Mouse (Mus musculus) limb, embryonic 11.5 days (tissue): ENCODE data around the gene Mblac1. TPM values are rescaled to one million over a fixed set of nuclear protein-coding genes. Genes with fewer than 3 reads are reported as not detected.
A peak's percentile ranks its signal among the peaks of the same experiment; 100 is the strongest.
"Not testable (repeated sequence)": the region's sequence is repeated elsewhere in the genome, so short reads cannot be mapped to it uniquely, and the experiment has no call there.

Experiments
- ATAC-seq: fragments of 200-750 bp; cut with Nextera tagmentation; 2 replicates; pipeline ENCODE4 v1.8.0; 2017; ENCODE audit warnings: low read depth; ENCODE audit not compliant: insufficient number of reproducible peaks, low FRiP score, low TSS enrichment
- DNase-seq: peaks from one replicate; pipeline ENCODE4 v3.0.0-alpha.2; 2015; ENCODE audit warnings: low spot score
- H3K27ac ChIP-seq: fragments of 300-500 bp; sonication (generic); replicated peaks from 2 replicates; pipeline ENCODE4 v1.5.1; 2014; ENCODE audit warnings: low read depth, mild to moderate bottlenecking, low read length
- H3K27me3 ChIP-seq: fragments of 300-500 bp; sonication (generic); 2 replicates; pipeline ENCODE4 v1.6.1; 2014; ENCODE audit warnings: mild to moderate bottlenecking, low read length, mixed read lengths; ENCODE audit not compliant: control insufficient read depth, insufficient read depth
- H3K36me3 ChIP-seq: fragments of 300-500 bp; sonication (generic); 2 replicates; pipeline ENCODE4 v1.6.1; 2014; ENCODE audit warnings: mild to moderate bottlenecking, low read length, moderate library complexity, mixed read lengths; ENCODE audit not compliant: control insufficient read depth, insufficient read depth
- H3K4me1 ChIP-seq: fragments of 300-500 bp; sonication (generic); 2 replicates; pipeline ENCODE4 v1.6.1; 2014; ENCODE audit warnings: low read length, mixed read lengths; ENCODE audit not compliant: control insufficient read depth, insufficient read depth
- H3K4me2 ChIP-seq: fragments of 300-500 bp; sonication (generic); 2 replicates; pipeline ENCODE4 v1.6.1; 2014; ENCODE audit warnings: low read depth, mild to moderate bottlenecking, moderate library complexity; ENCODE audit not compliant: severe bottlenecking
- H3K4me3 ChIP-seq: fragments of 300-500 bp; sonication (generic); 2 replicates; pipeline ENCODE4 v1.5.1; 2014; ENCODE audit warnings: low read depth, low read length
- H3K9ac ChIP-seq: fragments of 300-500 bp; sonication (generic); 2 replicates; pipeline ENCODE4 v1.6.1; 2014; ENCODE audit warnings: mild to moderate bottlenecking, low read length
- H3K9me3 ChIP-seq: fragments of 300-500 bp; sonication (generic); 2 replicates; pipeline ENCODE4 v1.6.1; 2016; ENCODE audit warnings: low read length; ENCODE audit not compliant: control insufficient read depth
- WGBS: fragments of 180-500 bp; shearing (Covaris S2); extraction: QIAGEN DNeasy Blood & Tissue Kit; methylation state at CpG from one replicate; pipeline ENCODE4 v1.1.7; 2014; 5-methylcytosine and 5-hydroxymethylcytosine counted together
- polyA plus RNA-seq: library from polyadenylated mRNA; unstranded; fragments of >200 nt; fragmentation: Nextera tagmentation; extraction: Ambion mirVana; gene quantifications from 2 replicates; pipeline ENCODE4 v1.2.1, GENCODE M21; 2014

Gene Mblac1
- polyA plus RNA-seq, 1 experiment from 2014 or later: 7.5 TPM

DNA sequence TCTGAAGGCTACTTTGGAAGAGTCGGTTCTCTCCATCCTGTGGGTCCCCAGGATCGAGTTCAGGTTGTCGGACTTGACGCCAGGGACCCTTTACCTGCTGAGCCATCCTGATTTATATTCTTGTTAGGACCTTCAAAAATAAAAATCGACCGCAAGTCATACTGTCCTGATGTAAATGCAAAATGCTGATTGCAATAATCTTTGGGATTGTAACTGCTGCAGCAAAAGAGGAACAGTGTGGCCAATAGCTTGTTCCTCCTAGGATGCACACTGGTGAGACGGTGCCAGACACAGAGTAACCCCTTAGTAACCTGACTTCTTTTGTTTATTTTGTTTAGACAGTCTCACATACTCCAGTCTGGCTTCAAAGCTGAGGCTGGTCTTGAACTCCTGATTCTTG is 1.3 kb downstream of the Mblac1 start:
- ATAC-seq: no peak
- H3K4me2 ChIP-seq: peak overlapping the region; percentile 100; the same call in 1 of the 2 replicates
- peaks cover 7% of the 10 kb centered on the region; the same call in 1 of the 2 replicates for H3K36me3 ChIP-seq
- no peaks in the 10 kb centered on the region for H3K9me3 ChIP-seq
- no peak overlapping the region for H3K4me3 ChIP-seq
- H3K27ac ChIP-seq: no peak overlapping the region
- H3K9ac ChIP-seq: no peak overlapping the region; the same call in 1 of the 2 replicates
- DNase-seq: no peak
- no peaks in the 10 kb centered on the region for H3K27me3 ChIP-seq
- WGBS: 86% methylated on average over 7 of the region's 7 CpGs
- H3K4me1 ChIP-seq: no peaks in the 10 kb centered on the region

DNA sequence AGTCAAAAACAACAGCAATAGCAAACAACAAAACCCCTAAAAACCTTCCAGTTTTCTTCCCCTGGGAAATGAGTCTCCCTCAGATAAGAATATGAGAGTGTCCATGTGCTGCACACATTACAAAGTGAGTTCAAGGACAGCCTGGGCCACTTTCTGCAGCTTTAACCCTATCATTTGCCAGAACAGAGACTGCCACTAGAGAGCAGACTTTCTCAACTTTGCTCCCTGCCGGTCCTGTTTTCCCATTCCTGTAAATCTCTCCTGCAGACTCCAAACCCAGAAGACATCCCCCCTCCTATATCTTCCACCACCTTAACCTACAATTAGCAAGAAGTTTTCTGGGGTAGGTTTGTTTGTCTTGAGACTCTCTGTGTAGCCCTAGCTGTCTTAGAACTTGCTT is 5.5 kb downstream of the Mblac1 start:
- Histone ChIP-seq H3K27ac (no peak overlapping the region), H3K9ac (no peak overlapping the region), H3K9me3 (no peaks in the 10 kb centered on the region), H3K4me1 (no peaks in the 10 kb centered on the region), H3K4me2 (no peak overlapping the region), H3K4me3 (no peak overlapping the region), H3K36me3 (no peaks in the 10 kb centered on the region), H3K27me3 (no peaks in the 10 kb centered on the region)
- WGBS: 22% methylated on average over 1 of the region's 1 CpGs
- ATAC-seq (no peak), DNase-seq (no peak)

DNA sequence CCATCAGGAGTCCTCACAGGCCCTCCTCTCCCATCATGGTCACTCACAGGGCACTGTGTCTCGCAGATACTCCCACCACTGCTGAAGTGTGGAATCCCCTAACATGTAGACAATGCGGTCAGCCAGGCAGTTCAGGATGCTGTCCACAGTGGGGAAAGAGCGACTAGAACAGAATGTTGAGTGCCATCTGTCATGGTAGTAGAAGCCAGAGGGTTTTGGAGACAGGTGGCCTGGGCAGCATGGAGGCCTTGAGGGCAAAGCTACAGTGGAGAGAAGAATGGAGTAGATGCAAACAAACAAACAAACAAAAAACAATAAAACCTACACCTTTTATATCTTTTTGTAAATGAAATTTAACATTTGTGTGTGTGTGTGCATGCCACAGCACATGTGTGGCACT is 8.0 kb downstream of the Mblac1 start:
- no peak overlapping the region for H3K27ac ChIP-seq
- no peak overlapping the region for H3K4me3 ChIP-seq
- H3K36me3 ChIP-seq: no peaks in the 10 kb centered on the region
- DNase-seq (no peak), ATAC-seq (no peak)
- H3K9ac ChIP-seq: no peak overlapping the region
- 88% methylated on average over 3 of the region's 3 CpGs for WGBS
- H3K4me1 ChIP-seq: no peaks in the 10 kb centered on the region
- H3K9me3 ChIP-seq: no peaks in the 10 kb centered on the region; the same call in 1 of the 2 replicates
- H3K4me2 ChIP-seq: no peak overlapping the region
- H3K27me3 ChIP-seq: no peaks in the 10 kb centered on the region

DNA sequence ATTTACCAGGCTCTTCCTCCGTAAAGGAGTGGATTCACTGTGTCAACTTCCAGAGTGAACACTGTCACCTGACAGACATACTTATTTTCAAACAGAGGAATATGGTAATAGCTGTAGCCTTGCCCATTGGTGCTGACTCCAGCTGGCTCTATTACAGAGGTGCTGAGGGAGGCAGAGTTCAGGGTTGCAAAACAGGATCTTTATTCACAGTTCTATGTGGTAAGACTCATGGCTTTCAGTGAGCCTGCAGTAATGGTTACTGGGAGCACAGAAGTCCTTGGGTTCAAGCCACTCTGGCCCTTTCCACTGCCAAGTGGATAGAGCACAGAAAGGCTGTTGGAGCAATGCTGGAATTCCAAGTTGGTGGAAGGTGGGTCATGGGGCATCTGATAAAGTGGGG is 13.1 kb downstream of the Mblac1 start:
- Histone ChIP-seq H3K9me3 (no peaks in the 10 kb centered on the region; the same call in 1 of the 2 replicates), H3K4me2 (no peak overlapping the region), H3K27me3 (no peaks in the 10 kb centered on the region), H3K9ac (no peak overlapping the region), H3K4me1 (no peaks in the 10 kb centered on the region), H3K4me3 (no peak overlapping the region), H3K36me3 (no peaks in the 10 kb centered on the region), H3K27ac (no peak overlapping the region)
- no peak for DNase-seq
- WGBS: 87% methylated on average over 1 of the region's 1 CpGs
- no peak for ATAC-seq

DNA sequence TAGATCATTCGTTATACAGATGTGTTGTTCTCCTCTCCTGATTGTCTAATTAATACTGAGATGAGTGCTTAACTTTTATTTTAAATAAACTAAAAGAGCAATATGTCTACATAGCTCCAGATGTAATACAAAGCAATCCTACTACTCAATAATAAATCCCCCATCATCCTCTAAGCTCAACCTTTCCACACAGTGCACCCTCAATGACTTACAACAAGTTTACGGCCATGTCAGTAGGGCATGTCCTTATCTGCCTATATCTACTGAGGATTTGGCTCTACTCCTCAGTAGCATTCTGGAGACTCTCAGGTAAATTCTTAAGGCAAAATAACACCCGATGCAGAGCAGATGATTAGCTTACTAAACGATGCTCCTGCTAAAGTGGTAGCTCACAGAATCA is 13.8 kb downstream of the Mblac1 start:
- Histone ChIP-seq H3K4me2 (no peak overlapping the region), H3K27ac (no peak overlapping the region), H3K36me3 (no peaks in the 10 kb centered on the region), H3K9me3 (no peaks in the 10 kb centered on the region; the same call in 1 of the 2 replicates), H3K4me1 (no peaks in the 10 kb centered on the region), H3K27me3 (no peaks in the 10 kb centered on the region), H3K4me3 (no peak overlapping the region), H3K9ac (no peak overlapping the region)
- ATAC-seq: no peak
- DNase-seq: no peak
- 80% methylated on average over 4 of the region's 4 CpGs for WGBS

DNA sequence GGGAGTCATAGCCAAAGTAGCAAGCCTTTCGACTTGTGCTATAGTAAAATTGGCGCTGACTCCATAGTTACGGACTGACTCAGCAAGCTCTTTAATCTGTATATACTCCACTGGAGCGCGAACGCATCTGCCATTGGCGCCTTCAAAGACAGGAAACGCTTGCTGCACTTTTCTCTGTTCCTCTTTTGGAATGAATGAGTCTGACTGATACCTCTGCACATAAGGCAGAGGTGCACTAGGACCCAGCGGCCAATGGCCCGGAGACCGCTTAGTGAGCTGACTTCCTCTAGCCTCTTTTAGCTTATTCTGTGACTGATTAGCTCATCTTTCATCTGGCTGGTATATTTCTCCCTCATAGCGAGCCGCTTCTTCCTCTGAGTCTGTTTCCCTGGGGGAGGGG is 22.5 kb downstream of the Mblac1 start:
- not testable (repeated sequence) for H3K4me3 ChIP-seq, H3K4me1 ChIP-seq, H3K36me3 ChIP-seq, H3K9me3 ChIP-seq, H3K27ac ChIP-seq, DNase-seq, H3K4me2 ChIP-seq, ATAC-seq, H3K9ac ChIP-seq, H3K27me3 ChIP-seq
- 92% methylated on average over 13 of the region's 13 CpGs for WGBS

DNA sequence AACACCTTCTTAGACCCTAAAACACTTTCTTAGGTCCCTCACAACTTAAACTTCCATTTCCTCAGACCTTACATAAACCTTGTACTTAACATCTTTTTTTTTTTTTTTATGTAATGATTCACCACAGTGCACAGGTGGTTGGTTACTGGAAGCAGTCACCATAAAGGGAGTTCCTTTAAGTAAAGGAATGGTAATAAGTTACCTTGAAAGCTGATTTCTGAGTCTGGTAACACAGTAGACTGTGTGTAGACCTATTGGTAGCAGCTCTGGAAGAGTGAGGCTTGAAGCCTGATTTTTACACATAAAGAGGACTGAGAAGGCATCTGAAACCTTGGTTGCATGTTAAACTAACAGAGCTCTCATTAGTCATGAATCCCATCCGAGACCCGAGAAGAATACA is 25.8 kb downstream of the Mblac1 start:
- H3K4me3 ChIP-seq: no peak overlapping the region
- H3K27ac ChIP-seq: no peak overlapping the region
- no peak for DNase-seq
- no peaks in the 10 kb centered on the region for H3K4me1 ChIP-seq
- ATAC-seq: no peak
- no peaks in the 10 kb centered on the region for H3K27me3 ChIP-seq
- 0 out of 2 replicates have a peak, but pooled peaks cover 3% of the 10 kb centered on the region for H3K9me3 ChIP-seq
- no peak overlapping the region for H3K9ac ChIP-seq
- no peak overlapping the region for H3K4me2 ChIP-seq
- 80% methylated on average over 2 of the region's 2 CpGs for WGBS
- H3K36me3 ChIP-seq: no peaks in the 10 kb centered on the region

DNA sequence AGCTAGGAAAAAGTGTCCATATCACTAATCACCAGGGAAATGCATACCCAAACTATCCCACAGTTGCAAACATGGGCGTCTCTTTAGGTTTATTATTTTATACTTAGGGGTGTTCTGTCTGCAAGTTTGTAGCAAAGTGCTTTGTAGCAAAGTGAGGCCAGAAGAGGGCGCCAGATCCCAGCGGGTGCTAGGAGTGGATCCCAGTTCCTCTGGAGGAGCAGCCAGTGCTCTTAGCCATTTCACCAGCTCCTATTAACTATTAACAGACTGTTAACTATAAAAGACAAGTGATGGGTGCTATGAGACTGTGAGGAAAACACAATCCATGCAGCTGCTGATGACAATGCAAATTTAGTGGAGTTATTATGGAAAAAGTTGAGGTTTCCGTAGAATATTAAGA is 28.0 kb downstream of the Mblac1 start:
- 26% methylated on average over 4 of the region's 4 CpGs for WGBS
- no peak overlapping the region for H3K9ac ChIP-seq
- no peaks in the 10 kb centered on the region for H3K27me3 ChIP-seq
- no peaks in the 10 kb centered on the region for H3K9me3 ChIP-seq
- no peak overlapping the region for H3K4me3 ChIP-seq
- no peaks in the 10 kb centered on the region for H3K36me3 ChIP-seq
- ATAC-seq (no peak), DNase-seq (peak; percentile 82)
- H3K4me1 ChIP-seq: no peaks in the 10 kb centered on the region
- H3K27ac ChIP-seq: no peak overlapping the region
- no peak overlapping the region for H3K4me2 ChIP-seq

DNA sequence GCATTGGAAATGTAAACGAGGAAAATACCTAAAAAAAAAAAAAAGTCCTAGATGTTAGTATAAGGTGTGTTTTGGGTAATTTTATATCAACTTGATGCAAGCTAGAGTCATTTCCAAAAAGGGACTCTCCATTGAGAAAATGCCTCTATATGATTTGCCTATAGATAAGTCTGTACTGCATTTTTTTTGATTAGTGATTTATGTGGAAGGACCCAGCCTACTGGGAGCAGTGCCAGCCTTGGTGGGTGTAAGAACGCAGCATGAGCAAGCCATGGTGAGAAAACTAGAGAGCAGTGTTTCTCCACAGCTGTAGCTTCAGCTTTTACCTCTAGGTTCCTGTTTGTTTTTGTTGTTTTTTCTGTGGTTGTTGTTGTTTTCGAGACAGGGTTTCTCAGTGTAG is 29.2 kb downstream of the Mblac1 start:
- Histone ChIP-seq H3K36me3 (no peaks in the 10 kb centered on the region), H3K27ac (no peak overlapping the region), H3K9me3 (no peaks in the 10 kb centered on the region), H3K4me2 (no peak overlapping the region), H3K9ac (no peak overlapping the region), H3K4me3 (no peak overlapping the region), H3K27me3 (no peaks in the 10 kb centered on the region), H3K4me1 (no peaks in the 10 kb centered on the region)
- DNase-seq (no peak), ATAC-seq (no peak)
- 69% methylated on average over 3 of the region's 3 CpGs for WGBS
